Mouse (Mus musculus) heart, embryonic 12.5 days (tissue): ENCODE measurements around the gene Msi2. TPM values are rescaled to one million over a fixed set of nuclear protein-coding genes. Genes with fewer than 3 reads are reported as not detected.

Experiments
- ATAC-seq: fragments of 200-750 bp; cut with Nextera tagmentation; 2 replicates; pipeline ENCODE4 v1.8.0; 2017; ENCODE audit warnings: moderate TSS enrichment, moderate library complexity; ENCODE audit not compliant: insufficient number of reproducible peaks, low FRiP score
- H3K27ac ChIP-seq: fragments of 300-500 bp; sonication (generic); 2 replicates; pipeline ENCODE4 v1.5.1; 2016; ENCODE audit warnings: mild to moderate bottlenecking, moderate library complexity; ENCODE audit not compliant: poor library complexity, severe bottlenecking
- H3K27me3 ChIP-seq: fragments of 300-500 bp; sonication (generic); replicated peaks from 2 replicates; pipeline ENCODE4 v1.6.1; 2016; ENCODE audit warnings: mild to moderate bottlenecking, moderate library complexity
- H3K36me3 ChIP-seq: fragments of 300-500 bp; sonication (generic); 2 replicates; pipeline ENCODE4 v1.6.1; 2016; ENCODE audit warnings: mild to moderate bottlenecking, moderate library complexity
- H3K4me1 ChIP-seq: fragments of 300-500 bp; sonication (generic); replicated peaks from 2 replicates; pipeline ENCODE4 v1.6.1; 2016; ENCODE audit warnings: mild to moderate bottlenecking
- H3K4me2 ChIP-seq: fragments of 300-500 bp; sonication (generic); 2 replicates; pipeline ENCODE4 v1.6.1; 2016; ENCODE audit warnings: mild to moderate bottlenecking, moderate library complexity
- H3K4me3 ChIP-seq: fragments of 300-500 bp; sonication (generic); 2 replicates; pipeline ENCODE4 v1.5.1; 2016; ENCODE audit warnings: mild to moderate bottlenecking
- H3K9ac ChIP-seq: fragments of 300-500 bp; sonication (generic); 2 replicates; pipeline ENCODE4 v1.6.1; 2016; ENCODE audit warnings: mild to moderate bottlenecking, moderate library complexity
- H3K9me3 ChIP-seq: fragments of 300-500 bp; sonication (generic); replicated peaks from 2 replicates; pipeline ENCODE4 v1.6.1; 2016; ENCODE audit warnings: mild to moderate bottlenecking, moderate library complexity
- WGBS: fragments of 180-500 bp; shearing (Covaris S2); methylation state at CpG from one replicate; pipeline ENCODE4 v1.1.7; 2016; 5-methylcytosine and 5-hydroxymethylcytosine counted together
- polyA plus RNA-seq: library from polyadenylated mRNA; unstranded; fragments of >200 nt; fragmentation: Nextera tagmentation; extraction: Ambion mirVana; gene quantifications from 2 replicates; pipeline ENCODE4 v1.2.1, GENCODE M21; 2016

Msi2 gene
- polyA plus RNA-seq, 1 experiment from 2014 or later: 20.5 TPM

- Histone ChIP-seq H3K4me2 (peak overlapping the region; percentile 45; the same call in 1 of the 2 replicates), H3K4me1 (peaks cover 93% of the 10 kb centered on the region), H3K9ac (no peak overlapping the region), H3K9me3 (no peaks in the 10 kb centered on the region), H3K36me3 (peaks cover 25% of the 10 kb centered on the region), H3K27ac (peak overlapping the region; percentile 92), H3K4me3 (no peak overlapping the region), H3K27me3 (no peaks in the 10 kb centered on the region)
- no peak for ATAC-seq
- 54% methylated on average over 2 of the region's 2 CpGs for WGBS
Measured at GRCm38 (mm10) chr11:88585880-88586279, 132.4 kb downstream of the Msi2 start.

GRCm38 (mm10) chr11:88585171-88585632 is 133.1 kb downstream of the Msi2 start:
- Histone ChIP-seq H3K4me1 (peaks cover 92% of the 10 kb centered on the region), H3K27ac (peak overlapping the region; percentile 92), H3K36me3 (peaks cover 27% of the 10 kb centered on the region), H3K27me3 (no peaks in the 10 kb centered on the region), H3K4me2 (peak overlapping the region; percentile 45), H3K9ac (peak overlapping the region; percentile 51; the same call in 1 of the 2 replicates), H3K4me3 (no peak overlapping the region), H3K9me3 (no peaks in the 10 kb centered on the region)
- no peak for ATAC-seq
- WGBS: 16% methylated on average over 10 of the region's 10 CpGs

- Histone ChIP-seq H3K9me3 (no peaks in the 10 kb centered on the region), H3K4me3 (no peak overlapping the region), H3K27me3 (no peaks in the 10 kb centered on the region), H3K9ac (peak overlapping the region; percentile 52; the same call in 1 of the 2 replicates), H3K27ac (peak overlapping the region; percentile 92), H3K4me1 (peaks cover 83% of the 10 kb centered on the region), H3K4me2 (no peak overlapping the region), H3K36me3 (peaks cover 14% of the 10 kb centered on the region)
- no peak for ATAC-seq
- 21% methylated on average over 6 of the region's 6 CpGs for WGBS
Measured at GRCm38 (mm10) chr11:88583866-88584265, 134.4 kb downstream of the Msi2 start.

GRCm38 (mm10) chr11:88583259-88583833 is 135.0 kb downstream of the Msi2 start:
- Histone ChIP-seq H3K9me3 (no peaks in the 10 kb centered on the region), H3K36me3 (peaks cover 8% of the 10 kb centered on the region), H3K4me1 (peaks cover 81% of the 10 kb centered on the region), H3K4me2 (peak overlapping the region; percentile 23), H3K4me3 (no peak overlapping the region), H3K27me3 (no peaks in the 10 kb centered on the region), H3K27ac (peak overlapping the region; percentile 92), H3K9ac (no peak overlapping the region)
- no peak for ATAC-seq
- 13% methylated on average over 8 of the region's 8 CpGs for WGBS

GRCm38 (mm10) chr11:88582781-88583180 is 135.5 kb downstream of the Msi2 start:
- Histone ChIP-seq H3K9me3 (no peaks in the 10 kb centered on the region), H3K27ac (peak overlapping the region; percentile 92), H3K4me3 (no peak overlapping the region), H3K27me3 (no peaks in the 10 kb centered on the region), H3K4me1 (peaks cover 81% of the 10 kb centered on the region), H3K4me2 (peak overlapping the region; percentile 35), H3K36me3 (peaks cover 7% of the 10 kb centered on the region; the same call in 1 of the 2 replicates), H3K9ac (no peak overlapping the region)
- no peak for ATAC-seq
- 13% methylated on average over 7 of the region's 7 CpGs for WGBS

GRCm38 (mm10) chr11:88582021-88582707 is 136.1 kb downstream of the Msi2 start:
- Histone ChIP-seq H3K4me2 (peak overlapping the region; percentile 35), H3K9ac (0 out of 2 replicates have a peak overlapping the region, but pooled peaks have one; percentile 52), H3K4me3 (no peak overlapping the region), H3K4me1 (peaks cover 81% of the 10 kb centered on the region), H3K27ac (peak overlapping the region; percentile 92), H3K27me3 (no peaks in the 10 kb centered on the region), H3K9me3 (no peaks in the 10 kb centered on the region), H3K36me3 (peaks cover 8% of the 10 kb centered on the region; the same call in 1 of the 2 replicates)
- 40% methylated on average over 13 of the region's 13 CpGs for WGBS
- no peak for ATAC-seq

- 69% methylated on average over 7 of the region's 7 CpGs for WGBS
Measured at GRCm38 (mm10) chr11:88581375-88581774, 136.9 kb downstream of the Msi2 start.

GRCm38 (mm10) chr11:88578700-88579099 is 139.6 kb downstream of the Msi2 start:
- WGBS: 77% methylated on average over 2 of the region's 2 CpGs
- H3K4me1 ChIP-seq: peaks cover 80% of the 10 kb centered on the region
- H3K9me3 ChIP-seq: no peaks in the 10 kb centered on the region
- no peak for ATAC-seq
- no peaks in the 10 kb centered on the region for H3K27me3 ChIP-seq
- peaks cover 8% of the 10 kb centered on the region; the same call in 1 of the 2 replicates for H3K36me3 ChIP-seq
- no peak overlapping the region for H3K9ac ChIP-seq
- no peak overlapping the region for H3K4me3 ChIP-seq
- no peak overlapping the region for H3K27ac ChIP-seq
- no peak overlapping the region for H3K4me2 ChIP-seq

More at GRCm38 (mm10) chr11:88581375-88581774, 136.9 kb downstream of the Msi2 start:
- Histone ChIP-seq H3K4me1 (peaks cover 81% of the 10 kb centered on the region), H3K4me3 (no peak overlapping the region), H3K27ac (peak overlapping the region; percentile 92; the same call in 1 of the 2 replicates), H3K36me3 (peaks cover 8% of the 10 kb centered on the region; the same call in 1 of the 2 replicates), H3K27me3 (no peaks in the 10 kb centered on the region), H3K9ac (no peak overlapping the region), H3K4me2 (no peak overlapping the region), H3K9me3 (no peaks in the 10 kb centered on the region)
- no peak for ATAC-seq

- Histone ChIP-seq H3K36me3 (peaks cover 8% of the 10 kb centered on the region; the same call in 1 of the 2 replicates), H3K4me3 (no peak overlapping the region), H3K27me3 (no peaks in the 10 kb centered on the region), H3K4me2 (no peak overlapping the region), H3K4me1 (peaks cover 77% of the 10 kb centered on the region), H3K27ac (peak overlapping the region; percentile 56), H3K9me3 (no peaks in the 10 kb centered on the region), H3K9ac (no peak overlapping the region; the same call in 1 of the 2 replicates)
- no peak for ATAC-seq
- 54% methylated on average over 7 of the region's 7 CpGs for WGBS
Measured at GRCm38 (mm10) chr11:88577076-88577475, 141.2 kb downstream of the Msi2 start.

- Histone ChIP-seq H3K36me3 (peaks cover 8% of the 10 kb centered on the region; the same call in 1 of the 2 replicates), H3K27ac (peak overlapping the region; percentile 56), H3K4me1 (peaks cover 73% of the 10 kb centered on the region), H3K4me2 (no peak overlapping the region), H3K9me3 (no peaks in the 10 kb centered on the region), H3K4me3 (no peak overlapping the region), H3K9ac (no peak overlapping the region), H3K27me3 (no peaks in the 10 kb centered on the region)
- 47% methylated on average over 7 of the region's 7 CpGs for WGBS
- no peak for ATAC-seq
Measured at GRCm38 (mm10) chr11:88576233-88576998, 141.9 kb downstream of the Msi2 start.
